30 mouse cellular contexts compared by ENCODE assay signal in the genomic region with DNA sequence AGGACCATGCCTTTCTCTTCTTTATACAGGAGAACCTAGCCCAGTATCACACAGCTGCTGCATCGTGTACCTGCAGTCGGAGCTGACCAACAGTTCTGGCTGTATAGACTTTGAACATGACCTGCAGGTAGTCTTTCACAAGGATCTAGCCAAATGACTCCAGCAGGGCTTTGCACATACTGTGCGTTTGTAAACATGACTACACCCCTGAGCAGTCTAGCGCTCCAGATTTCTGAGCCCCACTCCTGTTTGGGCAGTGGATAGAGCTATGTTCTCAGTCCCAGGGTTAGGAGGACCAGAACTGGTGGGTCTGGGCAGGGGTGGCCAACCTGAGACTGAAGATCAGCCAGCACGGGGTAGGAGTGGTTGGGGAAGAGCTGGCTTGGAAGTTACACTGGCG.
"Had no signal": no experiment of that assay in that cellular context is flagged by ENCODE, and none has a peak within 500 bp of the region (broad histone marks: within the 10 kb centered on the region; RNA-seq: fewer than 3 reads in every experiment).

No protein-coding gene starts in this region.

- H3K9me3 ChIP-seq: limb, embryonic 10.5 days; limb, embryonic 12.5 days; limb, embryonic 13.5 days; limb, embryonic 15.5 days; liver, embryonic 12.5 days; liver, embryonic 13.5 days; liver, embryonic 15.5 days; lung, embryonic 15.5 days; megakaryocyte, embryonic 14.5 days; midbrain, embryonic 10.5 days; midbrain, embryonic 12.5 days; midbrain, embryonic 13.5 days; midbrain, embryonic 15.5 days; neural tube, embryonic 12.5 days had no signal

- H3K9ac ChIP-seq: limb, embryonic 12.5 days; limb, embryonic 13.5 days; limb, embryonic 15.5 days; liver, embryonic 12.5 days; liver, embryonic 13.5 days; liver, embryonic 14.5 days; liver, embryonic 15.5 days; lung, embryonic 14.5 days; lung, embryonic 15.5 days; midbrain, embryonic 12.5 days; midbrain, embryonic 13.5 days; midbrain, embryonic 15.5 days; neural tube, embryonic 12.5 days had no signal

- DNase-seq: left cerebral cortex, postnatal 4 days; liver, embryonic 13.5 days; lung, adult 18-20 months; lung, adult 2 months; lung, embryonic 14.5 days; lung, postnatal 10 days; lung, postnatal 14 days; lung, postnatal 36 days; lung, postnatal 4 days; midbrain, embryonic 14.5 days had no signal

- H3K4me2 ChIP-seq: limb, embryonic 12.5 days; limb, embryonic 13.5 days; limb, embryonic 15.5 days; liver, embryonic 12.5 days; liver, embryonic 13.5 days; liver, embryonic 15.5 days; lung, embryonic 14.5 days; lung, embryonic 15.5 days; midbrain, embryonic 11.5 days; midbrain, embryonic 12.5 days; midbrain, embryonic 13.5 days; midbrain, embryonic 15.5 days; neural tube, embryonic 12.5 days had no signal

- H3K4me3 ChIP-seq: left cerebral cortex, adult 2 months; limb, embryonic 10.5 days; limb, embryonic 12.5 days; limb, embryonic 13.5 days; limb, embryonic 15.5 days; liver, embryonic 12.5 days; liver, embryonic 13.5 days; liver, embryonic 15.5 days; lung, embryonic 15.5 days; megakaryocyte, embryonic 14.5 days; midbrain, embryonic 10.5 days; midbrain, embryonic 12.5 days; midbrain, embryonic 13.5 days; midbrain, embryonic 15.5 days; myocyte; neural tube, embryonic 12.5 days had no signal

- H3K27me3 ChIP-seq: limb, embryonic 12.5 days; limb, embryonic 13.5 days; limb, embryonic 15.5 days; liver, embryonic 12.5 days; liver, embryonic 13.5 days; liver, embryonic 15.5 days; lung, embryonic 15.5 days; midbrain, embryonic 12.5 days; midbrain, embryonic 13.5 days; midbrain, embryonic 15.5 days; neural tube, embryonic 12.5 days had no signal

- H3K27ac ChIP-seq: left cerebral cortex, adult 2 months; limb, embryonic 10.5 days; limb, embryonic 12.5 days; limb, embryonic 13.5 days; limb, embryonic 15.5 days; liver, embryonic 12.5 days; liver, embryonic 13.5 days; liver, embryonic 14.5 days; liver, embryonic 15.5 days; lung, embryonic 15.5 days; macrophage; midbrain, embryonic 10.5 days; midbrain, embryonic 12.5 days; midbrain, embryonic 13.5 days; midbrain, embryonic 15.5 days; neural tube, embryonic 12.5 days had no signal

- ATAC-seq: liver, embryonic 12.5 days; lung, postnatal 0 days; midbrain, embryonic 13.5 days; midbrain, embryonic 15.5 days; midbrain, embryonic 16.5 days had no signal

- H3K36me3 ChIP-seq: limb, embryonic 10.5 days; limb, embryonic 12.5 days; limb, embryonic 13.5 days; limb, embryonic 15.5 days; liver, embryonic 12.5 days; liver, embryonic 13.5 days; liver, embryonic 15.5 days; lung, embryonic 15.5 days; midbrain, embryonic 10.5 days; midbrain, embryonic 12.5 days; midbrain, embryonic 13.5 days; midbrain, embryonic 15.5 days; neural tube, embryonic 12.5 days had no signal

- H3K4me1 ChIP-seq: limb, embryonic 10.5 days; limb, embryonic 12.5 days; limb, embryonic 13.5 days; limb, embryonic 15.5 days; liver, embryonic 12.5 days; liver, embryonic 13.5 days; liver, embryonic 15.5 days; lung, embryonic 15.5 days; megakaryocyte, embryonic 14.5 days; midbrain, embryonic 10.5 days; midbrain, embryonic 12.5 days; midbrain, embryonic 13.5 days; midbrain, embryonic 15.5 days; neural tube, embryonic 12.5 days had no signal
